Mouse (Mus musculus) limb, embryonic 14.5 days (tissue): Measurements from ENCODE around the gene Proz. TPM values are rescaled to one million over a fixed set of nuclear protein-coding genes. Genes with fewer than 3 reads are reported as not detected.

Experiments used
- ATAC-seq: fragments of 200-750 bp; cut with Nextera tagmentation; 2 replicates; pipeline ENCODE4 v1.8.0; 2017; ENCODE audit warnings: low read depth, moderate number of reproducible peaks, moderate TSS enrichment; ENCODE audit not compliant: low FRiP score
- DNase-seq: peaks from one replicate; pipeline ENCODE4 v3.0.0-alpha.2; 2015; ENCODE audit warnings: low spot score
- H3K27ac ChIP-seq: fragments of 300-500 bp; sonication (generic); replicated peaks from 2 replicates; pipeline ENCODE4 v1.5.1; 2014; ENCODE audit warnings: low read depth, mild to moderate bottlenecking, low read length, moderate library complexity, mixed read lengths
- H3K27me3 ChIP-seq: fragments of 300-500 bp; sonication (generic); 2 replicates; pipeline ENCODE4 v1.6.1; 2014; ENCODE audit warnings: low read length, mixed read lengths; ENCODE audit not compliant: control insufficient read depth, insufficient read depth
- H3K36me3 ChIP-seq: fragments of 300-500 bp; sonication (generic); 2 replicates; pipeline ENCODE4 v1.6.1; 2014; ENCODE audit warnings: mild to moderate bottlenecking, low read length, moderate library complexity, mixed read lengths; ENCODE audit not compliant: control insufficient read depth, insufficient read depth
- H3K4me1 ChIP-seq: fragments of 300-500 bp; sonication (generic); 2 replicates; pipeline ENCODE4 v1.6.1; 2014; ENCODE audit warnings: antibody characterized with exemption, low read length, mixed read lengths; ENCODE audit not compliant: control insufficient read depth, insufficient read depth
- H3K4me2 ChIP-seq: fragments of 300-500 bp; sonication (generic); replicated peaks from 2 replicates; pipeline ENCODE4 v1.6.1; 2014; ENCODE audit warnings: low read depth, mild to moderate bottlenecking, low read length, moderate library complexity; ENCODE audit not compliant: severe bottlenecking
- H3K4me3 ChIP-seq: fragments of 300-500 bp; sonication (generic); replicated peaks from 2 replicates; pipeline ENCODE4 v1.5.1; 2014; ENCODE audit warnings: low read length
- H3K9ac ChIP-seq: fragments of 300-500 bp; sonication (generic); 2 replicates; pipeline ENCODE4 v1.6.1; 2014; ENCODE audit warnings: mild to moderate bottlenecking, low read depth, low read length, moderate library complexity; ENCODE audit not compliant: severe bottlenecking
- H3K9me3 ChIP-seq: fragments of 300-500 bp; sonication (generic); 2 replicates; pipeline ENCODE4 v1.6.1; 2016; ENCODE audit warnings: low read length; ENCODE audit not compliant: control insufficient read depth
- POLR2A ChIP-seq: fragments of 200-500 bp; IDR thresholded peaks from 2 replicates; pipeline ENCODE4 v1.8.0; 2012; ENCODE audit warnings: inconsistent platforms, mild to moderate bottlenecking, moderate library complexity, borderline replicate concordance; ENCODE audit not compliant: insufficient read depth, insufficient read length; ENCODE audit errors: extremely low read depth
- WGBS: fragments of 180-500 bp; shearing (Covaris S2); extraction: QIAGEN DNeasy Blood & Tissue Kit; methylation state at CpG from one replicate; pipeline ENCODE4 v1.1.7; 2014; 5-methylcytosine and 5-hydroxymethylcytosine counted together
- polyA plus RNA-seq, 2 experiments: library from polyadenylated mRNA; depleted of rRNA in 1 of 2; stranded (reverse) in 1 of 2; unstranded in 1 of 2; fragments of >200 nt; fragmentation: Nextera tagmentation in 1 of 2; extraction: Ambion mirVana in 1 of 2; gene quantifications; 2 replicates each; pipeline versions ENCODE4 v1.2.1 to v1.2.3; 2012 to 2014

The Proz gene
- polyA plus RNA-seq, 2 experiments: 0.04 to 0.18 TPM

DNA sequence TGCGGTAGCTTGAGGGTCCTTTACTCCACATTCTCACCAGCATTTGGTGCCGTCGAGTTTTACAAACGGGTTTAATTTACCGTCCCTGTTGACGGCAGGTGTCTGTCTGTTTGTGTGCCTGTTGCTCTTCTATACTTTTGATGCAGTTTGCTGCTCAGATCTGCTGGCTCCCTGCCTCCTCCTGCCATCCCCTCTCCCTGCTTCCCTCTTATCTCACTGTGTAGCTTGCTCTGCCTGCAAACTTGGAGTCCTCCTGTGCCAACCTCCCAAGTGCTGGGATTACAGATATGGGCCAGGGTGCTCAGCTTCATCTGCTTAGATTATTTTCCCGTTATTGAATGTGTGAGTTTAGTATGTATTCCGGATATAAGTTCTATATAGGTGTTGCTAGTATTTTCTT is 48.3 kb downstream of the Proz start:
- Histone ChIP-seq H3K36me3 (peaks cover 15% of the 10 kb centered on the region), H3K27ac (no peak overlapping the region), H3K27me3 (no peaks in the 10 kb centered on the region), H3K9me3 (no peaks in the 10 kb centered on the region), H3K4me1 (peaks cover 8% of the 10 kb centered on the region), H3K4me2 (no peak overlapping the region), H3K4me3 (no peak overlapping the region), H3K9ac (no peak overlapping the region)
- no peak for TF ChIP-seq POLR2A
- no peak for DNase-seq
- ATAC-seq: no peak
- 91% methylated on average over 8 of the region's 8 CpGs for WGBS

- Histone ChIP-seq H3K27ac (no peak overlapping the region), H3K4me3 (no peak overlapping the region), H3K9me3 (no peaks in the 10 kb centered on the region), H3K4me2 (no peak overlapping the region), H3K9ac (no peak overlapping the region), H3K27me3 (no peaks in the 10 kb centered on the region), H3K4me1 (0 out of 2 replicates have a peak, but pooled peaks cover 5% of the 10 kb centered on the region), H3K36me3 (peaks cover 15% of the 10 kb centered on the region)
- no peak for ATAC-seq
- DNase-seq: peak; percentile 23
- WGBS: 62% methylated on average over 1 of the region's 1 CpGs
- TF ChIP-seq POLR2A: no peak
Observed at GRCm38 (mm10) chr8:13109416-13109960, 48.8 kb downstream of the Proz start.

GRCm38 (mm10) chr8:13111917-13112316 is 51.2 kb downstream of the Proz start:
- DNase-seq (no peak), ATAC-seq (no peak)
- Histone ChIP-seq H3K4me3 (no peak overlapping the region), H3K9me3 (no peaks in the 10 kb centered on the region), H3K36me3 (peaks cover 26% of the 10 kb centered on the region), H3K4me1 (no peaks in the 10 kb centered on the region), H3K27ac (no peak overlapping the region), H3K4me2 (no peak overlapping the region), H3K27me3 (no peaks in the 10 kb centered on the region), H3K9ac (no peak overlapping the region)
- no peak for TF ChIP-seq POLR2A
- 88% methylated on average over 11 of the region's 11 CpGs for WGBS

DNA sequence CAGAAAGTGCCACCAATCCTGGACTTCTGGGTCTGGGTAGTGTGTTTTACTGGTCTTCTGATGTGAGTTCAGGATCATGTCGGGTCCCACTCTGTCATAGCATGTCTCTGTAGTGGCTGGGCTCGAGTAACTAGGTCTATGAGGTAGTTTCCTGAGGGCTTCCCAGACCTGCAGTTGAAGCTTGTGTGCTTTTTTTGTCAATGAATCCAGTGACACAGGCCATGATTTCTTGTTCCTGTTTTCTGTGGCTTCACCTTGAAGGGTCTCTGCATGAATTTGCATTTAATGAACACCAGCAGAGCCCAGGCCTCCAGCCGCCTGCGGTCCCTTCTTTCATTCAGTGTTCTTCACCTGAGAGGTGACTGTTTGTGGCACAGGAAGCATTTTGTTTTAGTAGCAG is 52.5 kb downstream of the Proz start:
- H3K9ac ChIP-seq: no peak overlapping the region
- TF ChIP-seq POLR2A: no peak
- H3K27ac ChIP-seq: no peak overlapping the region
- no peak overlapping the region for H3K4me2 ChIP-seq
- peaks cover 30% of the 10 kb centered on the region for H3K36me3 ChIP-seq
- H3K9me3 ChIP-seq: no peaks in the 10 kb centered on the region
- 84% methylated on average over 4 of the region's 4 CpGs for WGBS
- no peak for DNase-seq
- no peak overlapping the region for H3K4me3 ChIP-seq
- H3K4me1 ChIP-seq: no peaks in the 10 kb centered on the region
- H3K27me3 ChIP-seq: no peaks in the 10 kb centered on the region
- no peak for ATAC-seq

GRCm38 (mm10) chr8:13117096-13117495 is 56.4 kb downstream of the Proz start:
- no peak for TF ChIP-seq POLR2A
- H3K27me3 ChIP-seq: no peaks in the 10 kb centered on the region
- WGBS: 98% methylated on average over 2 of the region's 2 CpGs
- no peaks in the 10 kb centered on the region for H3K9me3 ChIP-seq
- H3K4me3 ChIP-seq: no peak overlapping the region
- H3K27ac ChIP-seq: no peak overlapping the region
- DNase-seq (no peak), ATAC-seq (no peak)
- H3K4me1 ChIP-seq: no peaks in the 10 kb centered on the region
- no peak overlapping the region for H3K9ac ChIP-seq
- H3K36me3 ChIP-seq: peaks cover 56% of the 10 kb centered on the region
- no peak overlapping the region for H3K4me2 ChIP-seq

GRCm38 (mm10) chr8:13118516-13118915 is 57.8 kb downstream of the Proz start:
- Histone ChIP-seq H3K27ac (no peak overlapping the region), H3K4me1 (no peaks in the 10 kb centered on the region), H3K9me3 (no peaks in the 10 kb centered on the region), H3K4me3 (no peak overlapping the region), H3K27me3 (no peaks in the 10 kb centered on the region), H3K9ac (no peak overlapping the region), H3K4me2 (no peak overlapping the region), H3K36me3 (peaks cover 66% of the 10 kb centered on the region)
- TF ChIP-seq POLR2A: no peak
- DNase-seq (no peak), ATAC-seq (no peak)
- WGBS: 93% methylated on average over 3 of the region's 3 CpGs
